In the genomic region with DNA sequence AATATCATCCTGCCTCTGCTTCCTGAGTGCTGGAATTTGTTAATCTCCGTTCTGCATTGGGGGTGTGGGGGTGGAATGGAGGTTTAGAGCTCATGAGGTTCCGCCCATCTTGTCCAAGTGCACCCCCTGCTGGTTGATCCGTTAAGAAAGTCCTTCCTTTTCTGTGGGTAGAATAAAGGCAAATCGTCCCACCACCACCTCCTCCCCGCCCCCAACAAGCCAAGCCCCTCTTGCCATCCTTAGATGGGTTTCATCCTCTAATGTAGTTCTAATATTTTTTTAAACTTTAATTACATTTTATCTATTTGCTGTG, we compare ENCODE assay signal across 9 mouse cellular contexts. TPM values are rescaled to one million over a fixed set of nuclear protein-coding genes. Genes with fewer than 3 reads are reported as not detected.
A peak's percentile ranks its signal among the peaks of the same experiment; 100 is the strongest.
DNase-seq lines count a peak whose midpoint lies in the region; ATAC-seq and TF ChIP-seq lines count a peak whose summit lies in the region.
"Had no signal": no experiment of that assay in that cellular context is flagged by ENCODE, and none has a peak within 500 bp of the region (broad histone marks: within the 10 kb centered on the region; RNA-seq: fewer than 3 reads in every experiment).

No protein-coding gene starts in this region.

- no peaks in the 10 kb centered on the region for H3K4me1 ChIP-seq in hindbrain, embryonic 11.5 days (replicated peaks; ENCODE audit: control insufficient read depth, insufficient read depth, low read length)
- H3K4me1 ChIP-seq in hindbrain, embryonic 16.5 days (ENCODE audit: control insufficient read depth, insufficient read depth, low read depth, low read length), result peaks cover 9% of the 10 kb centered on the region

- H3K9me3 ChIP-seq in hindbrain, embryonic 11.5 days (ENCODE audit: control insufficient read depth, low read length), result no peaks in the 10 kb centered on the region
- no peaks in the 10 kb centered on the region for H3K9me3 ChIP-seq in hindbrain, embryonic 16.5 days (ENCODE audit: control insufficient read depth, low read length)
- H3K9me3 ChIP-seq: lung, embryonic 15.5 days had no signal

- H3K79me2 ChIP-seq in C2C12 (ENCODE audit: control insufficient read depth, insufficient read depth), result no peaks in the 10 kb centered on the region

- no peak overlapping the region for H3K27ac ChIP-seq in hindbrain, embryonic 11.5 days (ENCODE audit: low read depth, low read length)
- no peak overlapping the region for H3K27ac ChIP-seq in hindbrain, embryonic 16.5 days (ENCODE audit: low read depth, low read length)
- H3K27ac ChIP-seq: lung, embryonic 15.5 days had no signal

- no peaks in the 10 kb centered on the region for H3K36me3 ChIP-seq in hindbrain, embryonic 11.5 days (ENCODE audit: control insufficient read depth, insufficient read depth, low read length)
- H3K36me3 ChIP-seq in hindbrain, embryonic 16.5 days (ENCODE audit: control insufficient read depth, insufficient read depth, low read length), result no peaks in the 10 kb centered on the region
- peaks cover 7% of the 10 kb centered on the region for H3K36me3 ChIP-seq in C2C12 (ENCODE audit: control insufficient read depth, insufficient read depth)

- DNase-seq in hindbrain, embryonic 11.5 days (ENCODE audit: low spot score), result peak; percentile 83
- DNase-seq in WW6 (ENCODE audit: low read depth, low spot score), result peak; percentile 64
- DNase-seq in kidney, postnatal 25 days, result peak; percentile 66 to 83
- peak; percentile 67 for DNase-seq in mesoderm, embryonic 11.5 days (ENCODE audit: low read depth, low spot score)
- DNase-seq in thymus, postnatal 4 days, result peak; percentile 87

- H3ac ChIP-seq in C2C12 (ENCODE audit: control insufficient read depth, insufficient read length, low read depth), result no peak overlapping the region

- H3K9ac ChIP-seq in hindbrain, embryonic 11.5 days (ENCODE audit: low read depth, low read length), result no peak overlapping the region
- H3K9ac ChIP-seq in hindbrain, embryonic 16.5 days (ENCODE audit: low read depth, low read length), result no peak overlapping the region
- H3K9ac ChIP-seq: lung, embryonic 15.5 days had no signal

- no peak overlapping the region for H3K4me3 ChIP-seq in hindbrain, embryonic 11.5 days (ENCODE audit: low read depth, low read length)
- H3K4me3 ChIP-seq in hindbrain, embryonic 16.5 days (ENCODE audit: low read length), result no peak overlapping the region
- no peak overlapping the region for H3K4me3 ChIP-seq in C2C12 (ENCODE audit: insufficient read depth, poor library complexity, severe bottlenecking)
- H3K4me3 ChIP-seq: lung, embryonic 15.5 days had no signal

- WGBS in hindbrain, embryonic 11.5 days, result 11% methylated on average over 5 of the region's 5 CpGs
- WGBS in hindbrain, embryonic 16.5 days, result 16% methylated on average over 5 of the region's 5 CpGs

- H3K4me2 ChIP-seq in hindbrain, embryonic 11.5 days (replicated peaks; ENCODE audit: low read depth, low read length), result no peak overlapping the region
- H3K4me2 ChIP-seq in hindbrain, embryonic 16.5 days (ENCODE audit: low read length), result no peak overlapping the region
- H3K4me2 ChIP-seq: lung, embryonic 15.5 days had no signal

- no peaks in the 10 kb centered on the region for H3K27me3 ChIP-seq in hindbrain, embryonic 11.5 days (ENCODE audit: control insufficient read depth, insufficient read depth, low read length)
- H3K27me3 ChIP-seq in hindbrain, embryonic 16.5 days (replicated peaks; ENCODE audit: control insufficient read depth, insufficient read depth, low read length), result no peaks in the 10 kb centered on the region
- no peaks in the 10 kb centered on the region for H3K27me3 ChIP-seq in C2C12 (ENCODE audit: control insufficient read depth, insufficient read depth, insufficient read length)
- H3K27me3 ChIP-seq: lung, embryonic 15.5 days had no signal

- no peak for ATAC-seq in hindbrain, embryonic 11.5 days (ENCODE audit: low FRiP score)
- no peak for ATAC-seq in hindbrain, embryonic 16.5 days
- ATAC-seq in common myeloid progenitor, adult 5-6 weeks (replicated peaks; ENCODE audit: low read depth, poor library complexity, severe bottlenecking), result peak; percentile 93

- H3K79me3 ChIP-seq in C2C12 (ENCODE audit: low read depth), result no peaks in the 10 kb centered on the region

- peak; percentile 38 for TF ChIP-seq CTCF in C2C12 (IDR thresholded peaks at IDR 0.05; ENCODE audit: control insufficient read depth, insufficient read depth, insufficient read length)

TF ChIP-seq in C2C12, 6 proteins besides CTCF, POLR2A, EP300 and RAD21:
- TF ChIP-seq MYOD1 (IDR thresholded peaks at IDR 0.05; ENCODE audit: control insufficient read depth, insufficient read length, low read depth) (no peak), CEBPB (IDR thresholded peaks at IDR 0.05; ENCODE audit: low read depth) (no peak), FOSL1 (IDR thresholded peaks at IDR 0.05; ENCODE audit: insufficient read depth, low read length, poor library complexity, severe bottlenecking) (no peak), USF1 (IDR thresholded peaks at IDR 0.05; ENCODE audit: low read depth) (no peak), MAX (IDR thresholded peaks at IDR 0.05) (no peak), MYOG (IDR thresholded peaks at IDR 0.05; ENCODE audit: control insufficient read depth, extremely low read depth, insufficient read length) (no peak)

RNA-seq across cellular contexts. Expression of gene 4930550C14Rik, which starts 3.8 kb away (rescaled TPM):
- 0.39 and 0.46 TPM in 2 replicates for polyA plus RNA-seq in hindbrain, embryonic 11.5 days (2014; fragmentation: Nextera tagmentation; extraction: Ambion mirVana)
- polyA plus RNA-seq in hindbrain, embryonic 16.5 days (2015; fragmentation: Nextera tagmentation; extraction: Ambion mirVana), result 0.30 TPM in 2 replicates
- polyA plus RNA-seq in C2C12 (2012; fragmentation: generic; extraction: Trizol), result 0.06 TPM
- 1.6 TPM in 1 of 2 replicates, not detected in the other for total RNA-seq in common myeloid progenitor, adult 5-6 weeks (2017)

RNA-seq across cellular contexts. Expression of gene Kdelc2, which starts 14.5 kb away (rescaled TPM):
- 10.4 and 11.7 TPM in 2 replicates for polyA plus RNA-seq in hindbrain, embryonic 11.5 days (2014; fragmentation: Nextera tagmentation; extraction: Ambion mirVana)
- polyA plus RNA-seq in hindbrain, embryonic 16.5 days (2015; fragmentation: Nextera tagmentation; extraction: Ambion mirVana), result 7.2 and 8.7 TPM in 2 replicates
- polyA plus RNA-seq in C2C12 (2012; fragmentation: generic; extraction: Trizol), result 5.2 TPM
- 7.6 and 8.7 TPM in 2 replicates for total RNA-seq in common myeloid progenitor, adult 5-6 weeks (2017)
